ENCODE assay signal across 7 mouse cellular contexts in the genomic region with DNA sequence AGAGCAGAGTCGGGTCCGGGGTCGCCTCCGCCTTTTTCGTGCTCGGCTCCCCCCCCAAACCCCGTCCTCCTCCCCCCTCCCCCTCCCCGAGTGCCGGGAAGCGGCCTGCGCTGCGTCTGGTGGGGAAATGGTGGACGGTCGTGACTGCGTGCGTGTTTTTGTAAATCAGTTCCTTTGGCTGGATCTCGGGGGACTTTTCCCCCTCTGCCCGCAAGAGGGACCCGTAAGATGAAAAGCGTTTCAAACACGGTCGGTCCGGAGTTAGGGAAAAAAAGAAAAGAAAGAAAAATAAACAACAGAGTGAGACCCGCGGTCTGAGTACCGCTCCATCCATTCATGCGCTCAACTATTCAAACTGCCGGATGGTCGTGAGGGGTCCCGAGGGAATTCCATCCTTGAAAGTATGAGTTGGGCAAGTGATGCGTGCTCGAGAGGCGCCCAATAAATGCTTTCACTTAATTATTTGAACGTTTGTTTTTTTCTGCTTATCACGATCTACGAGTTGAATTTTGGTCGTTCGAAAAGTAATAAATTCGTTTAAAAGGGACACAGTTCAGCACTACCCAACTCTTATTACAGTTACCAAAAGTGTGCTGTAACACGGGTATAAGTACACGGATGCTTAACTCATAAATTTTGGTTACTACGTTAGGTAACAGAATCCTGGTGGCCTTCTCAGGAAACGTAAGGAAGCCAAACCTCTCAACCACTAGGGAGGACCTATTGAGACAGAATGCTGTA. TPM values are rescaled to one million over a fixed set of nuclear protein-coding genes. Genes with fewer than 3 reads are reported as not detected.
DNase-seq lines count a peak whose midpoint lies in the region; ATAC-seq and TF ChIP-seq lines count a peak whose summit lies in the region.

No protein-coding gene starts in this region.

- TF ChIP-seq CTCF in lung, postnatal 0 days (IDR thresholded peaks at IDR 0.05): peak; percentile 19
- no peak for TF ChIP-seq CTCF in bone marrow, adult 2 months (IDR thresholded peaks at IDR 0.05; ENCODE audit: control insufficient read depth, insufficient read depth, low read length)
- no peak for TF ChIP-seq CTCF in liver, embryonic 14.5 days (IDR thresholded peaks at IDR 0.05; ENCODE audit: low read depth)

- no peak for TF ChIP-seq EP300 in lung, postnatal 0 days (IDR thresholded peaks at IDR 0.05)
- no peak for TF ChIP-seq EP300 in liver, embryonic 14.5 days (IDR thresholded peaks at IDR 0.05; ENCODE audit: low read depth)

- H3K27ac ChIP-seq in lung, postnatal 0 days (ENCODE audit: low read length): peak overlapping the region; percentile 91
- H3K27ac ChIP-seq in bone marrow, adult 2 months (ENCODE audit: control insufficient read depth, insufficient read depth, low read depth, low read length, poor library complexity): peak overlapping the region; percentile 93
- H3K27ac ChIP-seq in forebrain, embryonic 16.5 days (ENCODE audit: low read length): peak overlapping the region; percentile 96
- peak overlapping the region; percentile 66 for H3K27ac ChIP-seq in liver, embryonic 14.5 days
- peak overlapping the region; percentile 89 for H3K27ac ChIP-seq in stomach, embryonic 16.5 days (ENCODE audit: low read length)

- peak; percentile 80 for ATAC-seq in lung, postnatal 0 days
- peak; percentile 79 for ATAC-seq in forebrain, embryonic 16.5 days
- peak; percentile 82 for ATAC-seq in liver, embryonic 14.5 days (ENCODE audit: insufficient read depth)
- ATAC-seq in stomach, embryonic 16.5 days (ENCODE audit: insufficient read depth, low FRiP score): peak; percentile 80

- H3K36me3 ChIP-seq in lung, postnatal 0 days (ENCODE audit: insufficient read depth, low read length): no peaks in the 10 kb centered on the region
- H3K36me3 ChIP-seq in forebrain, embryonic 16.5 days (ENCODE audit: control insufficient read depth, insufficient read depth): no peaks in the 10 kb centered on the region
- H3K36me3 ChIP-seq in liver, embryonic 14.5 days (replicated peaks; ENCODE audit: control insufficient read depth, insufficient read depth, low read depth): no peaks in the 10 kb centered on the region
- H3K36me3 ChIP-seq in stomach, embryonic 16.5 days (ENCODE audit: control insufficient read depth, insufficient read depth, low read length): no peaks in the 10 kb centered on the region

- H3K9ac ChIP-seq in lung, postnatal 0 days (replicated peaks; ENCODE audit: low read depth): peak overlapping the region; percentile 54
- H3K9ac ChIP-seq in forebrain, embryonic 16.5 days (replicated peaks; ENCODE audit: low read depth, low read length): peak overlapping the region; percentile 66
- peak overlapping the region; percentile 84 for H3K9ac ChIP-seq in liver, embryonic 14.5 days (replicated peaks)
- H3K9ac ChIP-seq in stomach, embryonic 16.5 days (ENCODE audit: low read length): peak overlapping the region; percentile 79

- no peaks in the 10 kb centered on the region for H3K9me3 ChIP-seq in lung, postnatal 0 days (ENCODE audit: low read length)
- H3K9me3 ChIP-seq in forebrain, embryonic 16.5 days (ENCODE audit: control insufficient read depth, low read length): no peaks in the 10 kb centered on the region
- no peaks in the 10 kb centered on the region for H3K9me3 ChIP-seq in liver, embryonic 14.5 days (ENCODE audit: control insufficient read depth, low read length)
- H3K9me3 ChIP-seq in stomach, embryonic 16.5 days (replicated peaks; ENCODE audit: control insufficient read depth, low read length): no peaks in the 10 kb centered on the region

- peak; percentile 58 for DNase-seq in lung, postnatal 0 days (ENCODE audit: low spot score)
- no peak for DNase-seq in lung, postnatal 10 days
- no peak for DNase-seq in liver, embryonic 14.5 days (ENCODE audit: low read depth in 3 of 3, low spot score in 3 of 3)
- DNase-seq in spleen, postnatal 14 days (ENCODE audit: low spot score in 2 of 2): no peak

- WGBS in lung, postnatal 0 days: 22% methylated on average over 33 of the region's 43 CpGs
- 14% methylated on average over 33 of the region's 43 CpGs for WGBS in bone marrow, adult 2 months
- 17% methylated on average over 42 of the region's 43 CpGs for WGBS in forebrain, embryonic 16.5 days
- 12% methylated on average over 41 of the region's 43 CpGs for WGBS in liver, embryonic 14.5 days (ENCODE audit: insufficient replicate concordance)
- 15% methylated on average over 39 of the region's 43 CpGs for WGBS in stomach, embryonic 16.5 days

- peak overlapping the region; percentile 53 for H3K4me3 ChIP-seq in lung, postnatal 0 days (ENCODE audit: low read depth, low read length)
- peak overlapping the region; percentile 79 for H3K4me3 ChIP-seq in bone marrow, adult 2 months (replicated peaks; ENCODE audit: control insufficient read depth, low read depth, low read length)
- peak overlapping the region; percentile 56 for H3K4me3 ChIP-seq in forebrain, embryonic 16.5 days (replicated peaks; ENCODE audit: low read length)
- peak overlapping the region; percentile 75 to 96 for H3K4me3 ChIP-seq in liver, embryonic 14.5 days (ENCODE audit: insufficient read depth in 1 of 2, low read depth in 2 of 2, low read length in 2 of 2)
- peak overlapping the region; percentile 59 for H3K4me3 ChIP-seq in stomach, embryonic 16.5 days (replicated peaks; ENCODE audit: low read length)

- no peaks in the 10 kb centered on the region for H3K27me3 ChIP-seq in lung, postnatal 0 days (replicated peaks; ENCODE audit: insufficient read depth, low read length)
- H3K27me3 ChIP-seq in forebrain, embryonic 16.5 days (replicated peaks; ENCODE audit: control insufficient read depth, insufficient read depth, low read length): no peaks in the 10 kb centered on the region
- no peaks in the 10 kb centered on the region for H3K27me3 ChIP-seq in liver, embryonic 14.5 days (ENCODE audit: control insufficient read depth, insufficient read depth, low read length)
- no peaks in the 10 kb centered on the region; the same call in 1 of the 2 replicates for H3K27me3 ChIP-seq in stomach, embryonic 16.5 days (ENCODE audit: control insufficient read depth, insufficient read depth, low read length)

- TF ChIP-seq POLR2A in bone marrow, adult 2 months (IDR thresholded peaks at IDR 0.05; ENCODE audit: borderline replicate concordance, control insufficient read depth, low read depth, low read length): no peak

- no peaks in the 10 kb centered on the region for H3K4me1 ChIP-seq in lung, postnatal 0 days (ENCODE audit: insufficient read depth, low read depth, low read length)
- no peaks in the 10 kb centered on the region; the same call in 1 of the 2 replicates for H3K4me1 ChIP-seq in bone marrow, adult 2 months (ENCODE audit: control insufficient read depth, insufficient read depth, low read length)
- peaks cover 10% of the 10 kb centered on the region for H3K4me1 ChIP-seq in forebrain, embryonic 16.5 days (replicated peaks; ENCODE audit: control insufficient read depth, insufficient read depth, low read length)
- H3K4me1 ChIP-seq in liver, embryonic 14.5 days (replicated peaks; ENCODE audit: control insufficient read depth in 2 of 2, insufficient read depth in 2 of 2, low read length in 1 of 2): peaks cover 0 to 2% of the 10 kb centered on the region in 2 experiments; a peak in 1 of 4 replicates
- H3K4me1 ChIP-seq in stomach, embryonic 16.5 days (ENCODE audit: control insufficient read depth, insufficient read depth, low read length): 0 out of 2 replicates have a peak, but pooled peaks cover 4% of the 10 kb centered on the region

- peak overlapping the region; percentile 46 for H3K4me2 ChIP-seq in lung, postnatal 0 days (replicated peaks; ENCODE audit: low read depth, low read length)
- H3K4me2 ChIP-seq in forebrain, embryonic 16.5 days (ENCODE audit: low read length): peak overlapping the region; percentile 65
- peak overlapping the region; percentile 67 for H3K4me2 ChIP-seq in liver, embryonic 14.5 days (ENCODE audit: low read depth)
- peak overlapping the region; percentile 57 for H3K4me2 ChIP-seq in stomach, embryonic 16.5 days (ENCODE audit: low read depth, low read length)

RNA-seq across cellular contexts. Expression of gene Hnrnph2, which starts 0.6 kb away (rescaled TPM):
- 93.7 and 100 TPM in 2 replicates for polyA plus RNA-seq in lung, postnatal 0 days (2015; fragmentation: Nextera tagmentation; extraction: Ambion mirVana)
- polyA plus RNA-seq in bone marrow, adult 2 months (2011; ENCODE audit: insufficient read depth, insufficient read length, low replicate concordance, missing spikeins): 50.4 and 53.5 TPM in 2 replicates
- 177 and 186 TPM in 2 replicates for polyA plus RNA-seq in forebrain, embryonic 16.5 days (2015; fragmentation: Nextera tagmentation; extraction: Ambion mirVana)
- polyA plus RNA-seq in liver, embryonic 14.5 days (2012; rRNA removed): 28.6 and 47.4 TPM in 2 replicates
- 53.7 and 60.1 TPM in 2 replicates for polyA plus RNA-seq in liver, embryonic 14.5 days (2014; fragmentation: Nextera tagmentation; extraction: Ambion mirVana)
- polyA plus RNA-seq in stomach, embryonic 16.5 days (2015; fragmentation: Nextera tagmentation; extraction: Ambion mirVana): 138 and 141 TPM in 2 replicates

RNA-seq across cellular contexts. Expression of gene Gla, which starts 0.6 kb away (rescaled TPM):
- 3.9 and 4.1 TPM in 2 replicates for polyA plus RNA-seq in lung, postnatal 0 days (2015; fragmentation: Nextera tagmentation; extraction: Ambion mirVana)
- 1.5 and 6.8 TPM in 2 replicates for polyA plus RNA-seq in bone marrow, adult 2 months (2011; ENCODE audit: insufficient read depth, insufficient read length, low replicate concordance, missing spikeins)
- 3.4 and 3.9 TPM in 2 replicates for polyA plus RNA-seq in forebrain, embryonic 16.5 days (2015; fragmentation: Nextera tagmentation; extraction: Ambion mirVana)
- polyA plus RNA-seq in liver, embryonic 14.5 days (2012; rRNA removed): 1.5 and 1.7 TPM in 2 replicates
- 3.9 TPM in 2 replicates for polyA plus RNA-seq in liver, embryonic 14.5 days (2014; fragmentation: Nextera tagmentation; extraction: Ambion mirVana)
- polyA plus RNA-seq in stomach, embryonic 16.5 days (2015; fragmentation: Nextera tagmentation; extraction: Ambion mirVana): 6.5 and 7.1 TPM in 2 replicates

RNA-seq across cellular contexts. Expression of gene Rpl36a, which starts 16.1 kb away (rescaled TPM):
- 278 and 304 TPM in 2 replicates for polyA plus RNA-seq in lung, postnatal 0 days (2015; fragmentation: Nextera tagmentation; extraction: Ambion mirVana)
- polyA plus RNA-seq in bone marrow, adult 2 months (2011; ENCODE audit: insufficient read depth, insufficient read length, low replicate concordance, missing spikeins): 431 and 606 TPM in 2 replicates
- 178 and 190 TPM in 2 replicates for polyA plus RNA-seq in forebrain, embryonic 16.5 days (2015; fragmentation: Nextera tagmentation; extraction: Ambion mirVana)
- polyA plus RNA-seq in liver, embryonic 14.5 days (2012; rRNA removed): 600 and 1,190 TPM in 2 replicates
- 428 and 436 TPM in 2 replicates for polyA plus RNA-seq in liver, embryonic 14.5 days (2014; fragmentation: Nextera tagmentation; extraction: Ambion mirVana)
- 322 and 424 TPM in 2 replicates for polyA plus RNA-seq in stomach, embryonic 16.5 days (2015; fragmentation: Nextera tagmentation; extraction: Ambion mirVana)

RNA-seq across cellular contexts. Expression of gene Btk, which starts 18.2 kb away (rescaled TPM):
- 2.2 and 2.7 TPM in 2 replicates for polyA plus RNA-seq in lung, postnatal 0 days (2015; fragmentation: Nextera tagmentation; extraction: Ambion mirVana)
- polyA plus RNA-seq in bone marrow, adult 2 months (2011; ENCODE audit: insufficient read depth, insufficient read length, low replicate concordance, missing spikeins): 43.9 and 79.4 TPM in 2 replicates
- 0.25 and 0.78 TPM in 2 replicates for polyA plus RNA-seq in forebrain, embryonic 16.5 days (2015; fragmentation: Nextera tagmentation; extraction: Ambion mirVana)
- polyA plus RNA-seq in liver, embryonic 14.5 days (2012; rRNA removed): 9.1 and 16.3 TPM in 2 replicates
- polyA plus RNA-seq in liver, embryonic 14.5 days (2014; fragmentation: Nextera tagmentation; extraction: Ambion mirVana): 10.9 and 13.4 TPM in 2 replicates
- 1.9 and 3.0 TPM in 2 replicates for polyA plus RNA-seq in stomach, embryonic 16.5 days (2015; fragmentation: Nextera tagmentation; extraction: Ambion mirVana)

RNA-seq across cellular contexts. Expression of gene Timm8a1, which starts 59.9 kb away (rescaled TPM):
- 24.7 and 24.9 TPM in 2 replicates for polyA plus RNA-seq in lung, postnatal 0 days (2015; fragmentation: Nextera tagmentation; extraction: Ambion mirVana)
- polyA plus RNA-seq in bone marrow, adult 2 months (2011; ENCODE audit: insufficient read depth, insufficient read length, low replicate concordance, missing spikeins): 11.6 and 28.4 TPM in 2 replicates
- polyA plus RNA-seq in forebrain, embryonic 16.5 days (2015; fragmentation: Nextera tagmentation; extraction: Ambion mirVana): 45.9 and 46.2 TPM in 2 replicates
- 10.1 and 18.7 TPM in 2 replicates for polyA plus RNA-seq in liver, embryonic 14.5 days (2012; rRNA removed)
- 92.5 and 92.8 TPM in 2 replicates for polyA plus RNA-seq in liver, embryonic 14.5 days (2014; fragmentation: Nextera tagmentation; extraction: Ambion mirVana)
- polyA plus RNA-seq in stomach, embryonic 16.5 days (2015; fragmentation: Nextera tagmentation; extraction: Ambion mirVana): 84.0 and 87.3 TPM in 2 replicates
